Mouse (Mus musculus): ENCODE results near the gene Amy2a3. TPM values are rescaled to one million over a fixed set of nuclear protein-coding genes. Genes with fewer than 3 reads are reported as not detected.
"Not testable (repeated sequence)": the region's sequence is repeated elsewhere in the genome, so short reads cannot be mapped to it uniquely, and the experiment has no call there.

The Amy2a3 gene
- 0.26 and 0.27 TPM in 2 replicates for polyA plus RNA-seq (2012; rRNA removed)

- DNase-seq (ENCODE audit: extremely low spot score in 1 of 2, low spot score in 1 of 2): not testable (repeated sequence)
Measured at GRCm38 (mm10) chr3:113323952-113324351, at the start of gene Amy2a3. Amy2a3 (minus strand) TSS chr3:113324052.

DNA sequence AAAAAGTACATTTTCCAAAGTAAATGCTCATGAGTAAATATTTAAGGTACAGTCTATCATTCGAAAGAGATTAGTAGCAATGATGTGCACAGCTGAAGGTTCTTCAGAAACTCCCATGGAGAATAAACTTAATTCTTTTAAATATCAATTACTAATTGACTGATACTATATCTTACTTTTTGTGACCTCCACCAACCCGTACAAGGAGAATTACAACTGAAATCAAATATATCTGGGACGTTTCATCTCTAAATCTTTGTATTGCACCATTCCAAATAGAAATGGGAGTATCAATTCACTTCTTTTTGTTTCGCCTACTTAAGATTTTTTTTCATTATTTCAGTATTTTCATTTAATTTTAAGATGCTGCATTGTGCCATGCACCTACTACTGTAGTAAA, 32.7 kb upstream of the Amy2a3 start, which contains the start of gene Amy2a2:
Amy2a2 (minus strand) TSS at position 101 of the 400 bp plus-strand sequence.
- not testable (repeated sequence) for DNase-seq (ENCODE audit: extremely low spot score in 1 of 2, low spot score in 1 of 2)

GRCm38 (mm10) chr3:113345484-113345883, 21.6 kb upstream of the Amy2a3 start:
- not testable (repeated sequence) for DNase-seq (ENCODE audit: extremely low spot score in 1 of 2, low spot score in 1 of 2)

GRCm38 (mm10) chr3:113312937-113313336, 10.9 kb downstream of the Amy2a3 start:
- not testable (repeated sequence) for DNase-seq (ENCODE audit: extremely low spot score in 1 of 2, low spot score in 1 of 2)

- DNase-seq (ENCODE audit: extremely low spot score in 1 of 2, low spot score in 1 of 2): not testable (repeated sequence)
Measured at GRCm38 (mm10) chr3:113291349-113291748, 32.5 kb downstream of the Amy2a3 start, which contains the start of gene Amy2a4. Amy2a4 (minus strand) TSS chr3:113291449.

GRCm38 (mm10) chr3:113280285-113280684, 43.6 kb downstream of the Amy2a3 start:
- not testable (repeated sequence) for DNase-seq (ENCODE audit: extremely low spot score in 1 of 2, low spot score in 1 of 2)

DNA sequence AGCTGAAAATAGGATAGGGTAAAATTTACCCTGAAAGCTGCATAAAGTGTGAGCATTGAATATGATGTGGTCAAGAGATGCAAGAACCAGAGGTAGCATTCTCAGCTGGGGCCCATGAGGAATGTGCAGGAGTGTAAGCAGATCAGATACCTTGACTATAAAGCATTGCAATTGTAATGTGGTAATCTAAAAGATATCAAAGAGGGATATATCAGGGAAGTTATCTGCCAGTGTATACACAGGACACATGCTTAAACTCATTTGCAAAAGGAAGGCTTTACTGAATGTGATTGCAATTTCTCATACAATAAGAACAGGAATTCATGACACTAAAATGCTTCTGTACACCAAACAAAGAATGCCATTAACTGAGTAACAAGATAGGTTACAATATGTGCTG, 44.3 kb downstream of the Amy2a3 start:
- DNase-seq (ENCODE audit: extremely low spot score in 1 of 2, low spot score in 1 of 2): not testable (repeated sequence)

Other genes with a start within 250 kb of the Amy2a3 start
- gene Amy2a5, start 65.2 kb downstream of the Amy2a3 start, polyA plus RNA-seq (2012; rRNA removed): not detected in 2 replicates
- 0.26 and 0.27 TPM in 2 replicates for gene Amy2a4, start 32.6 kb downstream of the Amy2a3 start, polyA plus RNA-seq (2012; rRNA removed)
- 0.26 and 0.27 TPM in 2 replicates for gene Amy2a2, start 32.6 kb upstream of the Amy2a3 start, polyA plus RNA-seq (2012; rRNA removed)
- gene Amy2a1, start 208.4 kb upstream of the Amy2a3 start, polyA plus RNA-seq (2012; rRNA removed): 0.86 TPM in 1 of 2 replicates, not detected in the other